Mouse (Mus musculus): Measurements from ENCODE around the gene Hdac7. TPM values are rescaled to one million over a fixed set of nuclear protein-coding genes. Genes with fewer than 3 reads are reported as not detected.

Hdac7 gene
- polyA plus RNA-seq, 1 experiment from 2014 or later: 210 TPM

GRCm38 (mm10) chr15:97812126-97812525 lies 32.2 kb downstream of the Hdac7 start:
- ATAC-seq (peak; percentile 60), DNase-seq (ENCODE audit: low read depth, low spot score) (peak; percentile 94)
- H3K27me3 ChIP-seq: no peaks in the 10 kb centered on the region
- POLR2A ChIA-PET: interaction anchor here (0.6 to 7.6 kb wide), 8 partner anchors 9 to 33 kb away, joined by 3 to 43 read pairs (median 6); no protein-coding TSS in a partner anchor
- in situ Hi-C loops (cut with MboI; ENCODE audit: low pct_unique_long_range_greater_than_20kb): no loop called here
- CTCF ChIA-PET: interaction anchor here (1.1 to 5.9 kb wide), 10 partner anchors 10 to 151 kb away, joined by 4 to 40 read pairs (median 8); no protein-coding TSS in a partner anchor
- TF ChIP-seq CTCF (IDR thresholded peaks at IDR 0.05): no peak

GRCm38 (mm10) chr15:97811307-97811706 lies 33.0 kb downstream of the Hdac7 start:
- CTCF ChIA-PET: interaction anchor here (0.6 to 5.9 kb wide), 11 partner anchors 10 to 152 kb away, joined by 3 to 40 read pairs (median 7); no protein-coding TSS in a partner anchor
- DNase-seq (ENCODE audit: low read depth, low spot score) (no peak), ATAC-seq (no peak)
- no peaks in the 10 kb centered on the region for H3K27me3 ChIP-seq
- TF ChIP-seq CTCF (IDR thresholded peaks at IDR 0.05): no peak
- in situ Hi-C loops (cut with MboI; ENCODE audit: low pct_unique_long_range_greater_than_20kb): no loop called here
- POLR2A ChIA-PET: interaction anchor here (0.5 to 7.6 kb wide), 11 partner anchors 10 to 38 kb away, joined by 3 to 43 read pairs (median 4); no protein-coding TSS in a partner anchor

GRCm38 (mm10) chr15:97810399-97810798 lies 33.9 kb downstream of the Hdac7 start:
- ATAC-seq: no peak
- ChIA-PET CTCF (interaction anchor here (1.0 to 5.9 kb wide), 7 partner anchors 11 to 39 kb away, joined by 3 to 40 read pairs (median 15); no protein-coding TSS in a partner anchor), POLR2A (interaction anchor here (0.7 to 1.5 kb wide), 6 partner anchors 12 to 52 kb away, joined by 3 to 5 read pairs (median 3); no protein-coding TSS in a partner anchor)
- no peaks in the 10 kb centered on the region for H3K27me3 ChIP-seq
- in situ Hi-C loops (cut with MboI; ENCODE audit: low pct_unique_long_range_greater_than_20kb): no loop called here
- no peak for TF ChIP-seq CTCF (IDR thresholded peaks at IDR 0.05)
- DNase-seq (ENCODE audit: low read depth, low spot score): no peak

- in situ Hi-C loops (cut with MboI; ENCODE audit: low pct_unique_long_range_greater_than_20kb): no loop called here
- CTCF ChIA-PET: interaction anchor here (1.0 to 5.9 kb wide), 7 partner anchors 12 to 39 kb away, joined by 3 to 40 read pairs (median 15); no protein-coding TSS in a partner anchor
- no peaks in the 10 kb centered on the region for H3K27me3 ChIP-seq
- POLR2A ChIA-PET: interaction anchor here (0.7 to 1.5 kb wide), 6 partner anchors 12 to 53 kb away, joined by 3 to 5 read pairs (median 3); no protein-coding TSS in a partner anchor
- DNase-seq (ENCODE audit: low read depth, low spot score) (no peak), ATAC-seq (no peak)
- TF ChIP-seq CTCF (IDR thresholded peaks at IDR 0.05): no peak
Measured at GRCm38 (mm10) chr15:97809942-97810341, 34.4 kb downstream of the Hdac7 start.

GRCm38 (mm10) chr15:97809206-97809605 lies 35.1 kb downstream of the Hdac7 start:
- CTCF ChIA-PET: interaction anchor here (0.9 to 5.9 kb wide), 5 partner anchors 13 to 40 kb away, joined by 3 to 40 read pairs (median 17); no protein-coding TSS in a partner anchor
- ATAC-seq (no peak), DNase-seq (ENCODE audit: low read depth, low spot score) (no peak)
- no peak for TF ChIP-seq CTCF (IDR thresholded peaks at IDR 0.05)
- POLR2A ChIA-PET: interaction anchor here (1.4 kb wide), 1 partner anchor 13 kb away, joined by 5 read pairs; no protein-coding TSS in a partner anchor
- in situ Hi-C loops (cut with MboI; ENCODE audit: low pct_unique_long_range_greater_than_20kb): no loop called here
- H3K27me3 ChIP-seq: no peaks in the 10 kb centered on the region

- in situ Hi-C loops (cut with MboI; ENCODE audit: low pct_unique_long_range_greater_than_20kb): no loop called here
- ChIA-PET POLR2A (no interaction called here), CTCF (interaction anchor here (0.9 to 5.9 kb wide), 3 partner anchors 13 to 40 kb away, joined by 3 to 40 read pairs (median 21); no protein-coding TSS in a partner anchor)
- DNase-seq (ENCODE audit: low read depth, low spot score) (no peak), ATAC-seq (no peak)
- no peak for TF ChIP-seq CTCF (IDR thresholded peaks at IDR 0.05)
- H3K27me3 ChIP-seq: no peaks in the 10 kb centered on the region
Measured at GRCm38 (mm10) chr15:97808532-97808931, 35.8 kb downstream of the Hdac7 start.

- TF ChIP-seq CTCF (IDR thresholded peaks at IDR 0.05): no peak
- no peak for DNase-seq (ENCODE audit: low read depth, low spot score)
- H3K27me3 ChIP-seq: no peaks in the 10 kb centered on the region
- POLR2A ChIA-PET: no interaction called here
- in situ Hi-C loops (cut with MboI; ENCODE audit: low pct_unique_long_range_greater_than_20kb): no loop called here
- CTCF ChIA-PET: interaction anchor here (5.9 kb wide), 1 partner anchor 41 kb away, joined by 40 read pairs; no protein-coding TSS in a partner anchor
- ATAC-seq: no peak
Measured at GRCm38 (mm10) chr15:97807867-97808266, 36.4 kb downstream of the Hdac7 start.

GRCm38 (mm10) chr15:97802575-97802974 lies 41.7 kb downstream of the Hdac7 start:
- POLR2A ChIA-PET: no interaction called here
- no peaks in the 10 kb centered on the region for H3K27me3 ChIP-seq
- ATAC-seq (no peak), DNase-seq (ENCODE audit: low read depth, low spot score) (no peak)
- TF ChIP-seq CTCF (IDR thresholded peaks at IDR 0.05): no peak
- in situ Hi-C loops (cut with MboI; ENCODE audit: low pct_unique_long_range_greater_than_20kb): no loop called here
- CTCF ChIA-PET: interaction anchor here (1.8 kb wide), 1 partner anchor 46 kb away, joined by 5 read pairs; no protein-coding TSS in a partner anchor

GRCm38 (mm10) chr15:97801811-97802210 lies 42.5 kb downstream of the Hdac7 start:
- in situ Hi-C loops (cut with MboI; ENCODE audit: low pct_unique_long_range_greater_than_20kb): no loop called here
- no peak for DNase-seq (ENCODE audit: low read depth, low spot score)
- ChIA-PET CTCF (interaction anchor here (1.6 to 2.3 kb wide), 3 partner anchors 11 to 47 kb away, joined by 3 to 10 read pairs (median 5); no protein-coding TSS in a partner anchor), POLR2A (interaction anchor here (0.6 to 1.5 kb wide), 3 partner anchors 12 to 715 kb away, joined by 3 to 4 read pairs (median 3); no protein-coding TSS in a partner anchor)
- no peaks in the 10 kb centered on the region for H3K27me3 ChIP-seq
- ATAC-seq: no peak
- no peak for TF ChIP-seq CTCF (IDR thresholded peaks at IDR 0.05)

- CTCF ChIA-PET: interaction anchor here (0.9 to 2.3 kb wide), 4 partner anchors 10 to 50 kb away, joined by 3 to 10 read pairs (median 4); no protein-coding TSS in a partner anchor
- in situ Hi-C loops (cut with MboI; ENCODE audit: low pct_unique_long_range_greater_than_20kb): no loop called here
- no peaks in the 10 kb centered on the region for H3K27me3 ChIP-seq
- DNase-seq (ENCODE audit: low read depth, low spot score): no peak
- POLR2A ChIA-PET: interaction anchor here (1.4 to 1.6 kb wide), 3 partner anchors 10 to 29 kb away, joined by 3 to 6 read pairs (median 4); no protein-coding TSS in a partner anchor
- no peak for ATAC-seq
- no peak for TF ChIP-seq CTCF (IDR thresholded peaks at IDR 0.05)
Measured at GRCm38 (mm10) chr15:97800853-97801252, 43.4 kb downstream of the Hdac7 start.

GRCm38 (mm10) chr15:97799446-97799845 lies 44.9 kb downstream of the Hdac7 start:
- in situ Hi-C loops (cut with MboI; ENCODE audit: low pct_unique_long_range_greater_than_20kb): no loop called here
- CTCF ChIA-PET: no interaction called here
- TF ChIP-seq CTCF (IDR thresholded peaks at IDR 0.05): no peak
- DNase-seq (ENCODE audit: low read depth, low spot score) (no peak), ATAC-seq (no peak)
- POLR2A ChIA-PET: interaction anchor here (0.7 to 1.6 kb wide), 5 partner anchors 9 to 34 kb away, joined by 3 to 6 read pairs (median 4); no protein-coding TSS in a partner anchor
- no peaks in the 10 kb centered on the region for H3K27me3 ChIP-seq

Measured in Patski (cell line).